Mouse (Mus musculus) right cerebral cortex, adult 2 months (tissue): ENCODE measurements at regions not wholly inside any gene's neighbourhood (a gene's known extent, or its start where the extent isn't known, plus 50 kb on each side); places are given as distances from the start of the nearest gene placed in this dataset.
A peak's percentile ranks its signal among the peaks of the same experiment; 100 is the strongest.

Experiments
- DNase-seq, 2 experiments: peaks; one replicate each; pipeline ENCODE4 v3.0.0; 2021 to 2022; ENCODE audit warnings: low spot score in 2 of 2

GRCm38 (mm10) chr19:16075512-16076086 lies 57.0 kb upstream of the Gnaq start:
- DNase-seq: no peak

GRCm38 (mm10) chr19:16075026-16075425 lies 57.6 kb upstream of the Gnaq start:
- DNase-seq: no peak

- no peak for DNase-seq
Measured at GRCm38 (mm10) chr19:16067314-16067713, 65.3 kb upstream of the Gnaq start.

- no peak for DNase-seq
Measured at GRCm38 (mm10) chr19:16064911-16065310, 67.7 kb upstream of the Gnaq start.

GRCm38 (mm10) chr19:16063916-16064580 lies 68.6 kb upstream of the Gnaq start:
- peak; percentile 92 to 93 for DNase-seq

- DNase-seq: peak in 1 of 2 experiments; percentile 10
Measured at GRCm38 (mm10) chr19:16063533-16063915, 69.1 kb upstream of the Gnaq start.

- no peak for DNase-seq
Measured at GRCm38 (mm10) chr19:16061821-16062220, 70.8 kb upstream of the Gnaq start.

GRCm38 (mm10) chr19:16059026-16059425 lies 73.6 kb upstream of the Gnaq start:
- no peak for DNase-seq

GRCm38 (mm10) chr19:16050220-16051055 lies 65.6 kb upstream of the Cep78 start:
- DNase-seq: peak; percentile 16 to 35

- no peak for DNase-seq
Measured at GRCm38 (mm10) chr19:16049646-16050045, 64.9 kb upstream of the Cep78 start.

GRCm38 (mm10) chr19:16046977-16047376 lies 62.2 kb upstream of the Cep78 start:
- DNase-seq: no peak

GRCm38 (mm10) chr19:16045261-16045660 lies 60.5 kb upstream of the Cep78 start:
- DNase-seq: no peak

- DNase-seq: no peak
Measured at GRCm38 (mm10) chr19:16044169-16044568, 59.4 kb upstream of the Cep78 start.

- no peak for DNase-seq
Measured at GRCm38 (mm10) chr19:16043007-16043406, 58.2 kb upstream of the Cep78 start.

GRCm38 (mm10) chr19:16041891-16042290 lies 57.1 kb upstream of the Cep78 start:
- no peak for DNase-seq

GRCm38 (mm10) chr19:16037806-16038205 lies 53.0 kb upstream of the Cep78 start:
- DNase-seq: no peak
